Mouse (Mus musculus): ENCODE measurements around the gene Nol12. TPM values are rescaled to one million over a fixed set of nuclear protein-coding genes. Genes with fewer than 3 reads are reported as not detected.

Nol12 gene
- polyA plus RNA-seq (2012; rRNA removed) = 15.2 and 16.4 TPM in 2 replicates

DNA sequence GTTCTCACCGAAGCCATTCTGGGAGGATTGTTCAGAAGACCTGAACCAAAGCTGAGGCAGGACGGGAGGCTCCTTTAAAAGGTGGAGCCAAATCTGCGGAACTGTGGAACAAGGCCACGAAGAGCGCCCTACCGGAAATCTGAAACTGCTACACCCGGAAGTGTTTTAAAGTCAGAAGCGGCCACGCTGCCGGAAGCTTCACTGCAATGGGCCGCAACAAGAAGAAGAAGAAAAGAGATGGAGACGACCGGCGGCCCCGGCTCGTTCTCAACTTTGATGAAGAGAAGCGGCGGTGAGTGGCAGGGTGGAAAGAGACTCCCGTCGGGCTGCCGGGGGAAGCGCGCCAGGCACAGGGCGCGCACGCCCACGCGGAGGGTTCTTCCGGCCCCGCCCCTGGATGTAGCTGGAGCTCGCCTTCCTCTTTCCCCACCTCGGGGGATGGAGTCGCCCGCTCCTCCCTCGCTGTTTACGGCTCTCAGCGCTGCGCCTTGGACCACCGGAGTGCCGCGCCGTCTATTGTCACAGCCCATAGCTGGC, at the start of gene Nol12:
Gene Nol12, plus strand, starts transcription at position 150 of the 537 bp plus-strand sequence.
- H3K4me1 ChIP-seq (ENCODE audit: control insufficient read depth, insufficient read depth, low read length) = 0 out of 2 replicates have a peak, but pooled peaks cover 2% of the 10 kb centered on the region
- under 1% methylated on average over 42 of the region's 42 CpGs for WGBS
- TF ChIP-seq CTCF (IDR thresholded peaks at IDR 0.05; ENCODE audit: insufficient read depth, low read length) = no peak
- peak; percentile 79; the same call in 1 of the 2 replicates for TF ChIP-seq POLR2A (IDR thresholded peaks at IDR 0.05; ENCODE audit: borderline replicate concordance, extremely low read depth, low read depth, low read length)
- DNase-seq = peak; percentile 79
- peak within 1 kb of the TSS; percentile 83 for H3K4me3 ChIP-seq (replicated peaks; ENCODE audit: extremely low read depth, low read depth, low read length)

DNA sequence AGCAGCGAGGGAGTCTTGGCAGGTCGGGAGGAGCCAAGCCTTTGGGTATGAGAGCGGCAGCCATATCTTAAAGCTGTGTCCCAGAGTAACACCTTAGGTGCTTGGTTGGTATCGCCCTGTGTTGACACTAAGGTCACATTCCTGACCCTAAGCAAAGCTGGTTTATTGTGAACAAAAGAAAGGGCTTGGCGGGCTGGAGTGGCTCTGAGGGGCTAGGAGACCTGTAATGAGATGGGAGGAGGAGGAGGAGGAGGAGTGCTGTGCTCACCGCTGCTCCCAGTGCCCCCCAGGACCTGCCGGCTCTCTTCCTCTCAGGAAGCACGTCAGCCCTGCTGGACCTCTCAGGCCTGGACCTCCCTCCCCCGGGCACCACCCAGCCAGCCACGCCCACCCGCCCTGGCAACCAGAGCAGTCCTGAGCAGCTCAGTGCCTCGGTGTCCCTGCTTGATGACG, 45.3 kb upstream of the Nol12 start:
- Histone ChIP-seq H3K4me1 (ENCODE audit: control insufficient read depth, insufficient read depth, low read length) (0 out of 2 replicates have a peak, but pooled peaks cover 3% of the 10 kb centered on the region), H3K4me3 (replicated peaks; ENCODE audit: extremely low read depth, low read depth, low read length) (no peak overlapping the region)
- 37% methylated on average over 13 of the region's 13 CpGs for WGBS
- TF ChIP-seq CTCF (IDR thresholded peaks at IDR 0.05; ENCODE audit: insufficient read depth, low read length) (no peak), POLR2A (IDR thresholded peaks at IDR 0.05; ENCODE audit: borderline replicate concordance, extremely low read depth, low read depth, low read length) (peak; percentile 24; the same call in 1 of the 2 replicates)
- DNase-seq = peak; percentile 31

DNA sequence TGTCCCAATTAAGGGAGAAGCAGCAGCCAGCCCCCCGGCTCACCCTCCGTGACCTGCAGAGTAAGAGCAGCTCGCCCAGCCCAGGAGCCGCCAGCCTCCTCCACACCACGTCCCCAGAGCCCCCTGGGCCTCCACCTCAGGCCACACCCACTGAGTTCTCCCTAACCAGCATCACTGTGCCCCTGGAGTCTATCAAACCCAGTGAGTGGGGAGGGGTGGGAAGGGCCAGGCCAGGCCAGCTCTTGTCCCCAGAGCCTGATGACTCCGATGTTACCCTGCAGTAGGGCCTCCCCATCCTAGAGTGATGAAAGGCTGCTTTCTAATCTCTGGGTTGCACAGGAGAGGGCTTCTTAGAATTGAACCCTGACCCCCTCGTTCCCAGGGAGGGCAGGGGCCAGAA, 42.3 kb upstream of the Nol12 start:
- H3K4me1 ChIP-seq (ENCODE audit: control insufficient read depth, insufficient read depth, low read length) = peaks cover 10% of the 10 kb centered on the region
- 77% methylated on average over 7 of the region's 7 CpGs for WGBS
- DNase-seq = no peak
- H3K4me3 ChIP-seq (replicated peaks; ENCODE audit: extremely low read depth, low read depth, low read length) = no peak overlapping the region
- TF ChIP-seq CTCF (IDR thresholded peaks at IDR 0.05; ENCODE audit: insufficient read depth, low read length) = no peak
- TF ChIP-seq POLR2A (IDR thresholded peaks at IDR 0.05; ENCODE audit: borderline replicate concordance, extremely low read depth, low read depth, low read length) = no peak

DNA sequence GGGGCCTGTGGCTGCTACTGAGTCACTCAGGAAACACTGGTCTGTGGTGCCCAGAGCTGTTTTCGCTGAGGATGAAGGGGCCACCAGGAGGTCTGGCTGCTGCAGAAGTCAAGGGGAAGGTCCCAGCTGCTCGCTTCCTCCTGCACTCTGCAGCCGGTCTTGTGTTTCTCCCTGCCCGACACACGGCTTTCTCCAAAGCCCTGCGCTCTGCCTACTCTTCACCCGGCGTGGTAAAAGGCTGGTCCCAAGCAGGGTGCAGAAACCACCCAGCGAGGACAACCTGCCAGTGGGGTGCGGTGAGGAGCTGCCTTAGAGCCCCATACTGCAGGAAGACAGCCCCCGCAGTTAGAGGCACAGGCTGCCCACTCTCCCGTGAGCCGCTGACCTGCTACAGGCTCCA, 40.0 kb upstream of the Nol12 start:
- WGBS = 67% methylated on average over 13 of the region's 13 CpGs
- H3K4me3 ChIP-seq (replicated peaks; ENCODE audit: extremely low read depth, low read depth, low read length) = no peak overlapping the region

DNA sequence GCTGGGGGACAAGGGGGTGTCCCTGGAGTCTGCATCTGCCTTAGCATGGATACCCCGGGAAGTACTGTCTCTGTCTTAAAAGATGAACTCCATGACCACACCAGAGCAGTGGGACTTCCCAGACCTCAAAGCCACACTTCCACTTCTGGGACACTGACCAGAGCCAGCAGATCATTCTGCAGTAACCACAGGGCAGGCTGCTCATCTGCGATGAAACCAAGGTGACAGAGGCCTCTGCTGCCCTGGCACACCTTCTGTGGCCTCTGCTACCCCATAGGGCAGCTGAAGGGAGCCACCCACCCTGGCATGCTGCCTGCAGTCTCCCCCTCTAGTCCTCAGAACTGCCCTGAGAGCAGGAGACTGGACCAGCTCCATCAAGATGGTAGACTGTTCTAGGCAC, 39.0 kb upstream of the Nol12 start:
- no peak overlapping the region for H3K4me3 ChIP-seq (replicated peaks; ENCODE audit: extremely low read depth, low read depth, low read length)
- H3K4me1 ChIP-seq (ENCODE audit: control insufficient read depth, insufficient read depth, low read length) = peaks cover 7% of the 10 kb centered on the region
- no peak for TF ChIP-seq POLR2A (IDR thresholded peaks at IDR 0.05; ENCODE audit: borderline replicate concordance, extremely low read depth, low read depth, low read length)
- no peak for TF ChIP-seq CTCF (IDR thresholded peaks at IDR 0.05; ENCODE audit: insufficient read depth, low read length)
- WGBS = 50% methylated on average over 2 of the region's 2 CpGs
- no peak for DNase-seq

More for the DNA sequence above, 40.0 kb upstream of the Nol12 start:
- no peak for TF ChIP-seq CTCF (IDR thresholded peaks at IDR 0.05; ENCODE audit: insufficient read depth, low read length)
- no peak for TF ChIP-seq POLR2A (IDR thresholded peaks at IDR 0.05; ENCODE audit: borderline replicate concordance, extremely low read depth, low read depth, low read length)
- H3K4me1 ChIP-seq (ENCODE audit: control insufficient read depth, insufficient read depth, low read length) = peaks cover 9% of the 10 kb centered on the region
- no peak for DNase-seq

DNA sequence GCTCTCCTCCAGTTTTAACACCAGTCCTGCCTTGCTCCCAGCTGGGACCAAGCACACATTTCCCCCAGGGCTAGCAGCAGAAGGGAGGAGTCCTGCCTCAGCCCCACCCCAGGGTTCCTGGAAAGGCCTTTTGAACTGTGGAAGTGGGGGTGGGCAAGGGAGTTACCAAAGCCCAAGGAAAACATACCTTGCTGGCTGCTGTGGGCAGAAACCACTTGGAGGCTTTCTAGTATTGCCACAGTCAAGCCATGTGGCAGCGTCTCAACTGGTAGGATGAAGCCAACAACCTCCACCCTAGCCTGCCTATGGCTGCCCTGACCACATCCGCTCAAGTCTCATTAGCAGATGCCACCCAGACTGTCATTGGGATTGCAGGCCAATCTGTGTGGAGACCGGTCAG, 38.6 kb upstream of the Nol12 start:
- no peak overlapping the region for H3K4me3 ChIP-seq (replicated peaks; ENCODE audit: extremely low read depth, low read depth, low read length)
- peak; percentile 9; the same call in 1 of the 2 replicates for TF ChIP-seq POLR2A (IDR thresholded peaks at IDR 0.05; ENCODE audit: borderline replicate concordance, extremely low read depth, low read depth, low read length)
- no peak for TF ChIP-seq CTCF (IDR thresholded peaks at IDR 0.05; ENCODE audit: insufficient read depth, low read length)
- WGBS = 74% methylated on average over 3 of the region's 3 CpGs
- DNase-seq = no peak
- H3K4me1 ChIP-seq (ENCODE audit: control insufficient read depth, insufficient read depth, low read length) = peaks cover 7% of the 10 kb centered on the region

DNA sequence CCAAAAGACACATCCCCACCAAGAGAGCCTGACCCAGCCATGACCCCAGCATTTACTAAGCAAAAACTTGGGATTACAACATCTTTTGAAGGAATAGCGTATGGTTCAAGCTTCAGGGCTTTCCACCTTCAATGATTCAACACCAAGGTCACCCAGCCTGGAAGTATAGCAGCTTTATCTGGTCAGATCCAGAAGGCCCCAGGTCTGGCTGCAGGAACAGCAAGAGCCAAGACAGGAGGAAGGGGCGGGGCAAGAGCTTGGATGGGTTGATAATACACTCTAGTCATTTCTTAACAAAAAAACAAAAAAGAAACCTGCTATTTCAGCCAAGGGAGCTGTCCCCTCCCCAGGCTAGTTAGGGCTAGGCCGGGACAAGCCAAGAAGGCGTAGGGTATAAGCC, 37.2 kb upstream of the Nol12 start:
- no peak for DNase-seq
- no peak overlapping the region for H3K4me3 ChIP-seq (replicated peaks; ENCODE audit: extremely low read depth, low read depth, low read length)
- 79% methylated on average over 4 of the region's 4 CpGs for WGBS
- no peak for TF ChIP-seq CTCF (IDR thresholded peaks at IDR 0.05; ENCODE audit: insufficient read depth, low read length)
- TF ChIP-seq POLR2A (IDR thresholded peaks at IDR 0.05; ENCODE audit: borderline replicate concordance, extremely low read depth, low read depth, low read length) = no peak
- peaks cover 7% of the 10 kb centered on the region for H3K4me1 ChIP-seq (ENCODE audit: control insufficient read depth, insufficient read depth, low read length)

DNA sequence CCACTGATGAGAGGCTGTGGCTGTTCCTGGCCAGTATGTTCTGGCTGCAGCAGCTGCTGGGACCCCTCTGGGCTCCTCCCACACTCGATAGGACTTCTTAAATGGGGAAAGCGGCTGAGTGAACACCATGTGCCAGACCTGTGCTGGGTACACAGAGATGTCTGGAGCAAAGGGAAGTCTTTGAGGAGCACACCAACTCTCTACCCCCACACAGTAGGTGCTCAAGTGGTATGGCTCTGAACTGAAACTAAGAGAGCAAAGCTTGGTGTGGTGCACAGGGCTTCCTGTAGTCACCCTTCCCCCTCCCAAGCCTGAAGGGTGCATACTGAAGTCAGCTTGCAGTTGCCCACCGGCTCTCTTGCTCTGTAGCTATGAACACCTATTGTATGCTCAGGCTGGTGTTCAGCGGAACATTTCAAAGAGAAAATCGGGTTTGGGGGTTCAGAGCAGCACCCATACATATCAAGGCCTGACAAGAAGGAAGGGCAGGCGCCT, 36.2 kb upstream of the Nol12 start:
- Histone ChIP-seq H3K4me1 (ENCODE audit: control insufficient read depth, insufficient read depth, low read length) (peaks cover 10% of the 10 kb centered on the region), H3K4me3 (replicated peaks; ENCODE audit: extremely low read depth, low read depth, low read length) (no peak overlapping the region)
- no peak for TF ChIP-seq POLR2A (IDR thresholded peaks at IDR 0.05; ENCODE audit: borderline replicate concordance, extremely low read depth, low read depth, low read length)
- no peak for TF ChIP-seq CTCF (IDR thresholded peaks at IDR 0.05; ENCODE audit: insufficient read depth, low read length)
- WGBS = 57% methylated on average over 6 of the region's 6 CpGs
- no peak for DNase-seq

DNA sequence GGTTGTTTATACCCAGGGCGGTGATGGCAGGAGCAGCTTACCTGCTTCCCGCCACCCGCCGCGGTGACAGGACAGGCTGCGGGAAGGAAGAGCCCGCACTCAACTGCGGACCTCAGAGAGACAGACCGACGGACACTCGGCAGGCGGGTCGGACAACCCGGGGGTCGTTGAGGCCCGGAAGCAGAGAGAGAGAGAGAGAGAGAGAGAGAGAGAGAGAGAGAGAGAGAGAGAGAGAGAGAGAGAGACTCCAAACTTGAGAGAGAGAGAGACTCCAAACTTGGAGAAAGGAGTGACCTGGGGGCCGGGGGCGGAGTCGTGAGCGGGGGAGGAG, 35.4 kb upstream of the Nol12 start, which contains the start of gene Gm49510:
Gene Gm49510, plus strand, starts transcription at position 259 of the 331 bp plus-strand sequence.
- DNase-seq = no peak
- 4% methylated on average over 20 of the region's 20 CpGs for WGBS
- TF ChIP-seq CTCF (IDR thresholded peaks at IDR 0.05; ENCODE audit: insufficient read depth, low read length) (no peak), POLR2A (IDR thresholded peaks at IDR 0.05; ENCODE audit: borderline replicate concordance, extremely low read depth, low read depth, low read length) (no peak)
- Histone ChIP-seq H3K4me3 (replicated peaks; ENCODE audit: extremely low read depth, low read depth, low read length) (peak within 1 kb of the TSS; percentile 85), H3K4me1 (ENCODE audit: control insufficient read depth, insufficient read depth, low read length) (peaks cover 11% of the 10 kb centered on the region)

All from lung, adult 2 months (tissue).